Mouse (Mus musculus) hindbrain, postnatal 0 days (tissue): ENCODE data around the gene Cds2. TPM values are rescaled to one million over a fixed set of nuclear protein-coding genes. Genes with fewer than 3 reads are reported as not detected.
"Not testable (repeated sequence)": the region's sequence is repeated elsewhere in the genome, so short reads cannot be mapped to it uniquely, and the experiment has no call there.

Source experiments
- ATAC-seq: fragments of 200-750 bp; cut with Nextera tagmentation; 2 replicates; pipeline ENCODE4 v1.8.0; 2017; ENCODE audit warnings: mild to moderate bottlenecking, moderate TSS enrichment, moderate library complexity
- DNase-seq: peaks from one replicate; pipeline ENCODE4 v3.0.0-alpha.2; 2015; ENCODE audit warnings: low spot score
- H3K27ac ChIP-seq: fragments of 300-500 bp; sonication (generic); 2 replicates; pipeline ENCODE4 v1.5.1; 2014; ENCODE audit warnings: mild to moderate bottlenecking
- H3K27me3 ChIP-seq: fragments of 300-500 bp; sonication (generic); 2 replicates; pipeline ENCODE4 v1.6.1; 2014; ENCODE audit warnings: low read length, mixed read lengths; ENCODE audit not compliant: insufficient read depth
- H3K36me3 ChIP-seq: fragments of 300-500 bp; sonication (generic); 2 replicates; pipeline ENCODE4 v1.6.1; 2014; ENCODE audit warnings: low read length, mixed read lengths; ENCODE audit not compliant: insufficient read depth
- H3K4me1 ChIP-seq: fragments of 300-500 bp; sonication (generic); 2 replicates; pipeline ENCODE4 v1.6.1; 2014; ENCODE audit warnings: antibody characterized with exemption, low read length, mixed read lengths; ENCODE audit not compliant: insufficient read depth
- H3K4me2 ChIP-seq: fragments of 300-500 bp; sonication (generic); 2 replicates; pipeline ENCODE4 v1.6.1; 2014; ENCODE audit warnings: low read depth, mild to moderate bottlenecking, low read length, moderate library complexity, mixed read lengths
- H3K4me3 ChIP-seq: fragments of 300-500 bp; sonication (generic); 2 replicates; pipeline ENCODE4 v1.5.1; 2014; ENCODE audit warnings: low read length
- H3K9ac ChIP-seq: fragments of 300-500 bp; sonication (generic); replicated peaks from 2 replicates; pipeline ENCODE4 v1.6.1; 2014; ENCODE audit warnings: mild to moderate bottlenecking, low read length, moderate library complexity, mixed read lengths
- H3K9me3 ChIP-seq: fragments of 300-500 bp; sonication (generic); 2 replicates; pipeline ENCODE4 v1.6.1; 2016; ENCODE audit warnings: low read length, mixed read lengths
- CTCF ChIP-seq: IDR thresholded peaks from 2 replicates; pipeline ENCODE4 v1.5.1; 2016; ENCODE audit warnings: antibody characterized with exemption, control low read depth, low read depth
- WGBS: fragments of 180-500 bp; shearing (Covaris S2); extraction: QIAGEN DNeasy Blood & Tissue Kit; methylation state at CpG from one replicate; pipeline ENCODE4 v1.1.7; 2014; 5-methylcytosine and 5-hydroxymethylcytosine counted together
- polyA plus RNA-seq: library from polyadenylated mRNA; unstranded; fragments of >200 nt; fragmentation: Nextera tagmentation; extraction: Ambion mirVana; gene quantifications from 2 replicates; pipeline ENCODE4 v1.2.1, GENCODE M21; 2015
- total RNA-seq: library from RNA; depleted of rRNA; stranded (reverse); fragments of >200 nt; gene quantifications from 2 replicates; pipeline ENCODE4 v1.2.3, GENCODE M21; 2014

Cds2 gene
- total and polyA plus RNA-seq, 2 experiments from 2014 or later: 38.7 to 134 TPM

DNA sequence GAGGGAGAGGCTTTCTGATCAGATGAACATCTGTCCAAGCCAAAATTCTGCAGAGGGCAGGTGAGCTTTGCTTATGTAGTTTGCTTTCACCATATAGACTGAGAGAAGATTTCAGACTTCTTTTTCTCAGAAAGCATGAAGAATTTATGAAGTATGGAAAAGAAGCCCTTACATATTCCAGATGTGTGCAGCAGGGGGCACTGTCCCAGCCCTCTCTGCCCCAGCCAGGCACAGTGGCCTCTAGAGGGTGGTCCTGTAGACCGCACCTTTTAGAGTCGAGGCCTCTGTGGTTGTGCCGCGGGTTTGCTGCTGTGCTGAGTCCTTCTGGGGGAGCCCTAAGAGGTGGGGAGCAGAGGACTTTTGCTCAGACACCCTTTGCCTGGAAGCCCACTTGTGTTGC lies 43.0 kb downstream of the Cds2 start:
- Histone ChIP-seq H3K4me2 (no peak overlapping the region), H3K36me3 (peaks cover 56% of the 10 kb centered on the region), H3K9ac (no peak overlapping the region), H3K4me3 (no peak overlapping the region), H3K27me3 (no peaks in the 10 kb centered on the region), H3K9me3 (no peaks in the 10 kb centered on the region), H3K4me1 (no peaks in the 10 kb centered on the region), H3K27ac (no peak overlapping the region)
- 57% methylated on average over 4 of the region's 4 CpGs for WGBS
- no peak for ATAC-seq
- peak; percentile 63 for TF ChIP-seq CTCF
- no peak for DNase-seq

DNA sequence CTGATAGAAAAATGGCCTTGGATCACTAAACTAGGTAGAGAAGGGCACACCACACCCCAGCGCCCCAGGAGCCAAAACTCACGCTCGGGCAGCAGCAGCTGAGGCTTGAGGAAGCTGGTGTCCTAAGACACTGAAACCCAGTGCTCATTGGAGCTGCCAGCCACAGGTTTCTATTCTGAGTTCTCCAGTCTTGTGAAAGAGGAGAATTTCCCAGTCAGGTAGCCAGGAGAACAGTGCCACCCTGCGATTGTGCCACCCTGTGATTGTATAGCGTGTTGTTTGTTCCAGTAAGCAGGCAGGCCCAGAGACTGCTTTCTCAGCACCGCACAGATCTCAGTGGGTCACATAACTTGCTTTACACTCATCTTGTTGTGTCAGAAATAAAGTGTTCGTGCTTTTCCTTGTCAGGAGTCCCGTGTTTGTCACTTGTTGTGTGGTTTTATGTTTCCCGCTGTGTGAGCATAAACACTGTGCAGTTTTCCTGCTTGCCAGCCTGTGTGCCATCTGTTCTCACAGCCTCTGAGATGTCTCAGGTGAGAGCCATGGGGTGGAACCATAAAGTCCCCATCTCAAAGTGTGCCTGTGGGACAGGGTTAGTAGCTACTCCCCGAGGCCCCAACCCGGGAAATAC lies 44.4 kb downstream of the Cds2 start:
- Histone ChIP-seq H3K9me3 (no peaks in the 10 kb centered on the region), H3K4me3 (no peak overlapping the region), H3K36me3 (peaks cover 45% of the 10 kb centered on the region), H3K27ac (no peak overlapping the region), H3K9ac (no peak overlapping the region), H3K4me2 (no peak overlapping the region), H3K4me1 (no peaks in the 10 kb centered on the region), H3K27me3 (no peaks in the 10 kb centered on the region)
- no peak for TF ChIP-seq CTCF
- no peak for DNase-seq
- WGBS: 86% methylated on average over 11 of the region's 11 CpGs
- ATAC-seq: no peak

DNA sequence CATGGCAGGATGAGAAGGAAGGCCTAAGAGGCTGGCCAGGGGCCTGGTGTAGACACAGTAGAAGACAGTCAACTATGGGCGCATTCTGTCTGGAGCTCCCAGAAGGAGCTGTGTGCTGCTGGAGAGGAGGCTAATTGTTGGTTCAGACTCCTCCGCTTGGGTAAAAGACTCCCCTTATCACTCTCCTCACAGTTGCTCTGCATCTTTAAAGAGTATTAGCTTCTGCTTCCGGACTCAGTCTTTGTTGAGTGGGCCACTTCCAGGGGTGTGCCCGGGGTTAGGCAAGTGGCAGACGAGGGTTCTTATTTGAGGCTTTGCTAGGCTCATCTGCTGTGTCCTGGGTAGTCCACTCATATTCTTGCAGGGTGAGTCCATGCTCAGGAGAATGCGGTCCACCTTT lies 45.9 kb downstream of the Cds2 start:
- TF ChIP-seq CTCF: no peak
- no peaks in the 10 kb centered on the region for H3K4me1 ChIP-seq
- 96% methylated on average over 6 of the region's 6 CpGs for WGBS
- no peak overlapping the region for H3K27ac ChIP-seq
- peaks cover 38% of the 10 kb centered on the region for H3K36me3 ChIP-seq
- no peak overlapping the region for H3K4me2 ChIP-seq
- H3K27me3 ChIP-seq: no peaks in the 10 kb centered on the region
- ATAC-seq (no peak), DNase-seq (no peak)
- no peak overlapping the region for H3K9ac ChIP-seq
- no peak overlapping the region for H3K4me3 ChIP-seq
- no peaks in the 10 kb centered on the region for H3K9me3 ChIP-seq

DNA sequence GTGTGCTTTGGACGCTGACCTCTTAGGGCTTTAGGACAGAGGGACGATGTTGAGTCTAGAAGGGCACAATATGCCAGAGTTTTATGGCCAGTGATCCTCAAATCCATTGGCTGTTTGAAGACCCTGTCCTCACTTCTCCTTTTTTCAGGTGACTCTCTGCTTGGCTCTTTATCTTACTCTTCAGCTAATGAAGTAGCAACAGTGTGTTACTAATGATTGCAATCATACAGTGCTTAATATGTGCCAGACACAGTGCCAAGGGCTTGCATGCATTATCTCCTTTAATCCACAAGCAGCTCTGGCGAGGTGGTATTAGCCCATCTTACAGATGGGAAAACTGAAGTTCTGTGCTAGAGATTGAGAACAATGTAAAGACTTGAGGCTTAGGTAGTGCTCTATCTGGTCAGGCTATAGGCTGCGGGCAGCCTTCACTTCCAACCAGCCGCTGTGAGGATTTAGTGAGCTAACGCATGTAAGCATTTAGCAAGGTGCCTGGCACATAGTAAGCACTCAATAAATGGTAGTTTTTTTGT lies 46.5 kb downstream of the Cds2 start:
- ATAC-seq: no peak
- no peak overlapping the region for H3K9ac ChIP-seq
- no peak overlapping the region for H3K4me3 ChIP-seq
- peaks cover 38% of the 10 kb centered on the region for H3K36me3 ChIP-seq
- no peaks in the 10 kb centered on the region for H3K9me3 ChIP-seq
- no peaks in the 10 kb centered on the region for H3K27me3 ChIP-seq
- H3K4me1 ChIP-seq: no peaks in the 10 kb centered on the region
- no peak overlapping the region for H3K27ac ChIP-seq
- no peak for DNase-seq
- H3K4me2 ChIP-seq: no peak overlapping the region
- 98% methylated on average over 6 of the region's 6 CpGs for WGBS
- no peak for TF ChIP-seq CTCF

DNA sequence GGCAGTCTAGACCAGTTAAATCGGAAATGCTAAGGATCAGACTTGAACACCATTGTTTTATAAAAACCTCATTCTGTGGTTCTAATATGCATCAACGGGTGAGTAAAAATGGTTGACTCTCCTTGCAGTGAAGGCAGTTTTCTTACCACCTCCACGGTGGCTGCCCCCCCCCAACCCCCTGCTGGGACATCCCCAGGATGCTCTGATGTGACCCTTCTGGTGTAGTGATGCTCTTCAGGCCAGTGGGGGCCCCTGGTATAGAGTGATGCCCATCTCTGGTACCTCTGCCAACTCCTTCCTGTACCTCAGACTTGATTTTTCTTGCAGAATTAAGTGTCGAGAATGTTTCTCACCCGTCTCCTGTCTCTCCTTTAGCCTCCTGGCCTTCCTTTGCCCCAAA lies 49.7 kb downstream of the Cds2 start:
- DNase-seq: no peak
- no peak for TF ChIP-seq CTCF
- 82% methylated on average over 5 of the region's 5 CpGs for WGBS
- Histone ChIP-seq H3K27me3 (no peaks in the 10 kb centered on the region), H3K9ac (no peak overlapping the region), H3K4me2 (no peak overlapping the region), H3K4me3 (no peak overlapping the region), H3K4me1 (no peaks in the 10 kb centered on the region), H3K9me3 (no peaks in the 10 kb centered on the region), H3K27ac (no peak overlapping the region), H3K36me3 (peaks cover 12% of the 10 kb centered on the region; the same call in 1 of the 2 replicates)
- ATAC-seq: no peak

DNA sequence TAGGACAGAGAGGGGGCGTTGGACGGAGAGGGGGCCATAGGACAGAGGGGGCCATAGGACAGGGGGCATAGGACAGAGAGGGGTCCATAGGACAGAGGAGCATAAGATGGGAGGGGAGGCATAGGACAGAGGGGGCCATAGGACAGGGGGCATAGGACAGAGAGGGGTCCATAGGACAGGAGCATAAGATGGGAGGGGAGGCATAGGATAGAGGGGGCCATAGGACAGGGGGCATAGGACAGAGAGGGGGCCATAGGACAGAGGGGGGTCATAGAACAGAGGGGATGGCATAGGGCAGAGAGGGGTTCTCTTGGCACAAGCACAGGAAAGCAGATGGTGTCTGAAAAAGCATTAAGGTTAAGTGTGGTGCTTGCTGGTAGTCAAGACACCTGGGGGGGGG lies 50.6 kb downstream of the Cds2 start:
- Histone ChIP-seq H3K4me1 (no peaks in the 10 kb centered on the region), H3K27me3 (no peaks in the 10 kb centered on the region), H3K9me3 (no peaks in the 10 kb centered on the region), H3K36me3 (peaks cover 3% of the 10 kb centered on the region; the same call in 1 of the 2 replicates), H3K27ac (no peak overlapping the region), H3K4me3 (no peak overlapping the region), H3K9ac (no peak overlapping the region), H3K4me2 (no peak overlapping the region)
- no peak for TF ChIP-seq CTCF
- WGBS: 94% methylated on average over 2 of the region's 2 CpGs
- DNase-seq: no peak
- ATAC-seq: peak; percentile 39; the same call in 1 of the 2 replicates

DNA sequence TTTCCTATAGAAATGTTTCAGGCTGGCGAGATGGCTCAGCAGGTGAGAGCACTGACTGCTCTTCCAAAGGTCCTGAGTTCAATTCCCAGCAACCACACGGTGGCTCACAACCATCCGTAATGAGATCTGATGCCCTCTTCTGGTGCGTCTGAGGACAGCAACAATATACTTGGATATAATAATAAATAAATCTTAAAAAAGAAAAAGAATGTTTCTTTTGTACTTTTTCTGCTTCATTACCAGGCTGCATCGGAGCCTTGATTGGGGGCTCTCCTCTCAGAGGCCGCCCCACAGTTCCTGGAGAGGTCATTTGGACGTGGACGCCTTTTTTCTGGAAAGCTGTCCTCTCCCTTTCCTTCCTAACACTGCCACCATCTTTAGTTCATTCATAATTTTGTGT lies 51.1 kb downstream of the Cds2 start:
- not testable (repeated sequence) for H3K27ac ChIP-seq, H3K27me3 ChIP-seq, H3K4me2 ChIP-seq, H3K9ac ChIP-seq, H3K4me3 ChIP-seq, H3K9me3 ChIP-seq, DNase-seq, ATAC-seq, H3K4me1 ChIP-seq, H3K36me3 ChIP-seq
- 91% methylated on average over 8 of the region's 8 CpGs for WGBS
